Mouse (Mus musculus) CH12.LX (cell line): ENCODE data around the gene Emc8.

ENCODE experiments used
- EP300 ChIP-seq: IDR thresholded peaks from 2 replicates; pipeline ENCODE4 v1.6.1; 2011; ENCODE audit warnings: low read length, improper control_type of control experiment
- ETS1 ChIP-seq: conservative IDR thresholded peaks from 2 replicates; pipeline ENCODE4 v1.6.1; 2012; ENCODE audit warnings: low read depth, mild to moderate bottlenecking, inconsistent platforms, low read length, improper control_type of control experiment, moderate library complexity
- JUN ChIP-seq: IDR thresholded peaks from 2 replicates; pipeline ENCODE4 v1.6.1; 2011; ENCODE audit warnings: low read depth, mild to moderate bottlenecking, low read length, improper control_type of control experiment, moderate library complexity; ENCODE audit not compliant: insufficient read depth
- MAFK ChIP-seq: IDR thresholded peaks from 2 replicates; pipeline ENCODE4 v1.6.1; 2011; ENCODE audit warnings: low read length, improper control_type of control experiment; ENCODE audit not compliant: insufficient replicate concordance
- MAX ChIP-seq: IDR thresholded peaks from 2 replicates; pipeline ENCODE4 v1.6.1; 2011; ENCODE audit warnings: low read length, improper control_type of control experiment
- POLR2A ChIP-seq: IDR thresholded peaks from 2 replicates; pipeline ENCODE4 v1.6.1; 2011; ENCODE audit warnings: low read depth, mild to moderate bottlenecking, improper control_type of control experiment, low read length
- RCOR1 ChIP-seq: conservative IDR thresholded peaks from 2 replicates; pipeline ENCODE4 v1.6.1; 2012; ENCODE audit warnings: low read depth, mild to moderate bottlenecking, inconsistent platforms, low read length, improper control_type of control experiment
- USF1 ChIP-seq: IDR thresholded peaks from 2 replicates; pipeline ENCODE4 v1.6.1; 2014; ENCODE audit warnings: low read depth, mild to moderate bottlenecking, inconsistent platforms, low read length, improper control_type of control experiment

DNA sequence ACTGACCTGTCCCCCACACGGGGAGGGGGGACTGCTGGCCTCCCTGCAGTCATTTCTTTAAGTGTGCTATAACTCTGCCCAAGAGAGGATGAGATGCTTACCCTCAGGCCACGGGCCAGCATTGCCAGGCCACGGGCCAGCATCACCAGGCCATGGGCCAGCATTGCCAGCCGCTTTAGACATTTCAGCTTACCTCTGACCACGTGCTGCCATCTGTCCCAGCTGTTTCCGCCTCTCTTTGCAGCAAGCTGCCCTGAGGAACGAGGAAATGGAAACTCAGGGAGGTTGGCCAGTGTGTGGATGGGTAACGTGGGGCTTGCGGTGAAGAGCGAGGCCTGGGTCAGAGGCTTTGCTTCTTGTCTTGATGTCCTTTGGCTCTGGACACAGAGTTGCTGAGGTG is 12.7 kb upstream of the Emc8 start:
- TF ChIP-seq USF1 (no peak), MAFK (no peak), MAX (peak; percentile 38; the same call in 1 of the 2 replicates), EP300 (no peak), ETS1 (no peak), JUN (no peak), POLR2A (no peak), RCOR1 (no peak)
